Comparison of ENCODE assay signal across 20 mouse cellular contexts in the genomic region with DNA sequence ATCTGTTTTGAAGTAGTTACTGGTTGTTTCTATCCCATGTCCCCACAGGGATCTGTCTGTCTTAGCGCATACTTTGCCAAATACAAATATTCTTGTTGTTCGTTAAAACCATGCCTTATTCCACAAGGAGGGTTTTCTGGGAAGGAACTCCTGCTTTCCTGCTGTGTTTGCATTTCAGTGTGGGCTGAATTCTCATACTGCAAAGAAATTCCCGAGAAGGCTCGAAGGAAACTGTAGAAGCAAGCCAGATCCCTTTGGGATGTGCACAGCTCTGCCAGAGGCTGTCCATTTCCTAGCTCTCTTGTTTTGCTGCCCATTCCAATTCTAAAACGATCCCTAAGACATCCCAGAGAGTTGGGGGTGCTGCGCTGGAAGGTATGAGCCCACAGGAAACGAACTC.
"Had no signal": no experiment of that assay in that cellular context is flagged by ENCODE, and none has a peak within 500 bp of the region (broad histone marks: within the 10 kb centered on the region; RNA-seq: fewer than 3 reads in every experiment).

No protein-coding gene starts in this region.

- H3K27me3 ChIP-seq: kidney, embryonic 15.5 days; limb, embryonic 12.5 days; limb, embryonic 15.5 days; liver, embryonic 13.5 days; megakaryocyte, embryonic 14.5 days; midbrain, embryonic 13.5 days; stomach, embryonic 15.5 days had no signal

- ATAC-seq: midbrain, embryonic 13.5 days; midbrain, embryonic 16.5 days had no signal

- H3K9me3 ChIP-seq: kidney, embryonic 15.5 days; limb, embryonic 12.5 days; limb, embryonic 15.5 days; liver, embryonic 13.5 days; megakaryocyte, embryonic 14.5 days; midbrain, embryonic 10.5 days; midbrain, embryonic 13.5 days; stomach, embryonic 15.5 days had no signal

- DNase-seq: kidney, adult 11 months; kidney, adult 8-10 months; kidney, postnatal 10 days; kidney, postnatal 36 days; liver, embryonic 13.5 days; lung, adult 2 months; right cerebral cortex, adult 18-20 months; right cerebral cortex, postnatal 14 days; right cerebral cortex, postnatal 4 days; thymus, postnatal 25 days had no signal

- H3K27ac ChIP-seq: kidney, embryonic 15.5 days; limb, embryonic 15.5 days; liver, embryonic 13.5 days; macrophage; midbrain, embryonic 10.5 days; midbrain, embryonic 13.5 days; stomach, embryonic 15.5 days had no signal

- H3K4me3 ChIP-seq: kidney, embryonic 15.5 days; limb, embryonic 12.5 days; limb, embryonic 15.5 days; liver, embryonic 13.5 days; megakaryocyte, embryonic 14.5 days; midbrain, embryonic 10.5 days; midbrain, embryonic 13.5 days; myocyte; stomach, embryonic 15.5 days had no signal

- H3K4me1 ChIP-seq: kidney, embryonic 15.5 days; limb, embryonic 12.5 days; limb, embryonic 15.5 days; liver, embryonic 13.5 days; midbrain, embryonic 10.5 days; midbrain, embryonic 13.5 days; stomach, embryonic 15.5 days had no signal

- H3K4me2 ChIP-seq: kidney, embryonic 15.5 days; limb, embryonic 12.5 days; limb, embryonic 15.5 days; liver, embryonic 13.5 days; midbrain, embryonic 13.5 days; stomach, embryonic 15.5 days had no signal

- H3K9ac ChIP-seq: kidney, embryonic 15.5 days; limb, embryonic 12.5 days; limb, embryonic 15.5 days; liver, embryonic 13.5 days; midbrain, embryonic 13.5 days; stomach, embryonic 15.5 days had no signal
